Mouse (Mus musculus) spleen, adult 2 months (tissue): ENCODE data around the gene Abr.

ENCODE experiments used
- CTCF ChIP-seq: fragments of 200-500 bp; IDR thresholded peaks from 2 replicates; pipeline ENCODE4 v1.5.1; 2011; ENCODE audit warnings: mild to moderate bottlenecking, inconsistent platforms; ENCODE audit not compliant: insufficient read depth, insufficient read length, insufficient replicate concordance; ENCODE audit errors: extremely low read depth
- POLR2A ChIP-seq: fragments of 200-500 bp; IDR thresholded peaks from 2 replicates; pipeline ENCODE4 v1.6.1; 2011; ENCODE audit warnings: low read depth, low read length, inconsistent platforms

DNA sequence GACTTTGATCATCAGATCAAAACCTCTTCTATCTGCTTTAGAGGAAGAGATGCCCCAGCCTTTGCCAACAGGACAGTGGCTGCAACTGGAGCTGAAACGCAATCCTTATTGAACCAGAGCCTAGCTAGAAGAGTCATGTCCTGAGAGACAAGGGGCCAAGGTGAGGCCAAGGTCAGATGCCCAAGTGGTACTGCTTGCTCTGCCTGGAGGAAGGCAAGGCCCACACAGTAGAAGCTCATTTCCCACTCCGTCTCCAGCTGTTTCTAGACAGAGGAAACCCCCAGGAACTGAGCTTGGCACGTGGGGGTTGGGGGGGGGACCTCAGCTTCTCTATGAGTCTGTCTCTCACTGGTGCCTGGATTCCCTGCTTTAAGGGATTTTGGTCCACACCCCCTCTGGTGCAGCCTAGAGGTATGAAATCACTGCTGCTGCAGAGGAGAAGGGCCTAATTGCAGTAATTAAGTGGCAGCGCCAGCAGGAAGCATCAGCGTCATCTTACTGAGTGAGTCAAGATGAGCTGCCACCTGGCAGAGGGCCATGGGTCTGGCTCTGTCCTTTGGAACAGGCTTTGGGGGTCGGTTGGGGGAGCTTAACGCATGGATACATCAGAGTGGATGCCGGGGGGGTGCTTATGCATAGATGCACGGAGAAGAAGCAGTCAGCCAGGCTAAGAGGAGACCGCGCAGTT is 152.7 kb downstream of the Abr start:
- TF ChIP-seq POLR2A (no peak), CTCF (no peak)
